Mouse (Mus musculus) small intestine, adult 2 months (tissue): ENCODE measurements at regions not wholly inside any gene's neighbourhood (a gene's known extent, or its start where the extent isn't known, plus 50 kb on each side); places are given as distances from the start of the nearest gene placed in this dataset.

Experiments
- H3K27ac ChIP-seq: fragments of 200-500 bp; 2 replicates; pipeline ENCODE4 v1.5.1; 2012; ENCODE audit warnings: low read depth, low read length, control low read depth, inconsistent platforms; ENCODE audit not compliant: insufficient read depth
- H3K27me3 ChIP-seq: fragments of 200-500 bp; 2 replicates; pipeline ENCODE4 v1.6.1; 2012; ENCODE audit warnings: mild to moderate bottlenecking, moderate library complexity, low read length, inconsistent platforms; ENCODE audit not compliant: control insufficient read depth, insufficient read depth
- H3K36me3 ChIP-seq: fragments of 200-500 bp; 2 replicates; pipeline ENCODE4 v1.6.1; 2012; ENCODE audit warnings: mild to moderate bottlenecking, low read length, control low read depth, inconsistent platforms; ENCODE audit not compliant: control insufficient read depth, insufficient read depth
- H3K4me1 ChIP-seq: fragments of 200-500 bp; 2 replicates; pipeline ENCODE4 v1.6.1; 2012; ENCODE audit warnings: low read length, inconsistent platforms, mixed read lengths; ENCODE audit not compliant: control insufficient read depth, insufficient read depth, insufficient read length
- H3K4me3 ChIP-seq: fragments of 200-500 bp; 2 replicates; pipeline ENCODE4 v1.5.1; 2012; ENCODE audit warnings: low read depth, mild to moderate bottlenecking, control low read depth, inconsistent platforms, low read length, moderate library complexity
- CTCF ChIP-seq: fragments of 200-500 bp; IDR thresholded peaks from 2 replicates; pipeline ENCODE4 v1.5.1; 2012; ENCODE audit warnings: low read depth, mild to moderate bottlenecking, control low read depth, inconsistent platforms, low read length, moderate library complexity, mixed read lengths; ENCODE audit not compliant: insufficient replicate concordance, insufficient read length; ENCODE audit errors: extremely low read depth
- POLR2A ChIP-seq: fragments of 200-500 bp; IDR thresholded peaks from 2 replicates; pipeline ENCODE4 v1.6.1; 2012; ENCODE audit warnings: low read depth, mild to moderate bottlenecking, control low read depth, inconsistent platforms, low read length, moderate library complexity
- WGBS: fragments of 180-500 bp; shearing (Covaris S2); methylation state at CpG from one replicate; pipeline ENCODE4 v1.1.7; 2018; 5-methylcytosine and 5-hydroxymethylcytosine counted together

GRCm38 (mm10) chr7:68656354-68656753 lies 92.7 kb downstream of the Arrdc4 start:
- H3K4me1 ChIP-seq, result no peaks in the 10 kb centered on the region
- no peaks in the 10 kb centered on the region for H3K36me3 ChIP-seq
- no peaks in the 10 kb centered on the region for H3K27me3 ChIP-seq
- H3K4me3 ChIP-seq, result no peak overlapping the region
- TF ChIP-seq POLR2A, result no peak
- TF ChIP-seq CTCF, result no peak
- H3K27ac ChIP-seq, result no peak overlapping the region

GRCm38 (mm10) chr7:68653534-68653933 lies 95.5 kb downstream of the Arrdc4 start:
- H3K4me1 ChIP-seq, result no peaks in the 10 kb centered on the region
- H3K27me3 ChIP-seq, result no peaks in the 10 kb centered on the region
- no peak overlapping the region for H3K27ac ChIP-seq
- H3K4me3 ChIP-seq, result no peak overlapping the region
- WGBS, result 51% methylated on average over 1 of the region's 1 CpGs
- H3K36me3 ChIP-seq, result no peaks in the 10 kb centered on the region
- no peak for TF ChIP-seq POLR2A
- TF ChIP-seq CTCF, result no peak

- no peak overlapping the region for H3K4me3 ChIP-seq
- 56% methylated on average over 4 of the region's 4 CpGs for WGBS
- H3K27ac ChIP-seq, result no peak overlapping the region
- no peaks in the 10 kb centered on the region for H3K4me1 ChIP-seq
- H3K36me3 ChIP-seq, result no peaks in the 10 kb centered on the region
- no peak for TF ChIP-seq CTCF
- TF ChIP-seq POLR2A, result no peak
- H3K27me3 ChIP-seq, result no peaks in the 10 kb centered on the region
Measured at GRCm38 (mm10) chr7:68651418-68651817, 97.6 kb downstream of the Arrdc4 start.

DNA sequence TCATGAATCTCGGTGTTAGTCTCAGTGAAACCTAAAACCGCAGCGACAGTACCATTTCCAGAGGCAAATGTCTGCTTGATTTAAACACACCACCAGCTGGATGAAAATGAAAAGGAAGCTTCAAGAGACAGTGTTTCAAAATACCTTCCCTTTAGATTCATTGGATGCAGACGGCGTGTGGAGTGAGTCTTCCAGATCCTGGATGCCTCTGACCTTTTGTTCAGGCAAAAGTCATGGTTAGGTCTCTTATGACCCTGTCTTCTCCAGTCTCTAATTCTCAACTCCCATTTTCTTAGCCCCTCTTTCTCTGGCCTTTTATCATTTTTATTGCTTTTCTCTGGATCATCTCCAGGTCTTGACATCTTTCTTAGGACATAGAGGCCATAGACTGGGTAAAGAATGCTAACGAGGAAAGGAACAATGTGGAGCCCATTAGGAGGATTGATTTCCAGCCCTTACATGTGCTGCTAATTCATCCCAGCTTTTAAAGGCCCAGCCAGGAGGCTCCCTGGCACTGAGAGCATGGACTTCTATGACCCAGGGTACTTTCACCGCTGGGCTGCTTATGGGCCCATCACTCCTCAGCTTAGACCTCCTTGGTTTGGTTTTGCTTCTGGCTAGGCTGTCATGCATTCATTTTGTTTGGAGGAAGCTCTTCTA lies 111.4 kb downstream of the Arrdc4 start:
- Histone ChIP-seq H3K27me3 (no peaks in the 10 kb centered on the region), H3K4me3 (no peak overlapping the region), H3K4me1 (no peaks in the 10 kb centered on the region), H3K36me3 (no peaks in the 10 kb centered on the region), H3K27ac (no peak overlapping the region)
- TF ChIP-seq CTCF, result no peak
- WGBS, result 85% methylated on average over 7 of the region's 7 CpGs

- H3K4me1 ChIP-seq, result no peaks in the 10 kb centered on the region
- 62% methylated on average over 3 of the region's 3 CpGs for WGBS
- no peak overlapping the region for H3K4me3 ChIP-seq
- no peaks in the 10 kb centered on the region for H3K27me3 ChIP-seq
- TF ChIP-seq CTCF (no peak), POLR2A (no peak)
- no peak overlapping the region for H3K27ac ChIP-seq
- H3K36me3 ChIP-seq, result no peaks in the 10 kb centered on the region
Measured at GRCm38 (mm10) chr7:68621080-68621479, 128.0 kb downstream of the Arrdc4 start.

- TF ChIP-seq POLR2A (no peak), CTCF (no peak)
- Histone ChIP-seq H3K27ac (no peak overlapping the region), H3K27me3 (no peaks in the 10 kb centered on the region), H3K4me1 (no peaks in the 10 kb centered on the region), H3K36me3 (no peaks in the 10 kb centered on the region), H3K4me3 (no peak overlapping the region)
- WGBS, result 86% methylated on average over 4 of the region's 4 CpGs
Measured at GRCm38 (mm10) chr7:68610499-68610898, 138.5 kb downstream of the Arrdc4 start.

- H3K36me3 ChIP-seq, result no peaks in the 10 kb centered on the region
- no peak overlapping the region for H3K4me3 ChIP-seq
- H3K4me1 ChIP-seq, result no peaks in the 10 kb centered on the region
- TF ChIP-seq POLR2A, result no peak
- TF ChIP-seq CTCF, result no peak
- WGBS, result 75% methylated on average over 4 of the region's 4 CpGs
- H3K27ac ChIP-seq, result no peak overlapping the region
- no peaks in the 10 kb centered on the region for H3K27me3 ChIP-seq
Measured at GRCm38 (mm10) chr7:68607170-68607569, 141.9 kb downstream of the Arrdc4 start.

DNA sequence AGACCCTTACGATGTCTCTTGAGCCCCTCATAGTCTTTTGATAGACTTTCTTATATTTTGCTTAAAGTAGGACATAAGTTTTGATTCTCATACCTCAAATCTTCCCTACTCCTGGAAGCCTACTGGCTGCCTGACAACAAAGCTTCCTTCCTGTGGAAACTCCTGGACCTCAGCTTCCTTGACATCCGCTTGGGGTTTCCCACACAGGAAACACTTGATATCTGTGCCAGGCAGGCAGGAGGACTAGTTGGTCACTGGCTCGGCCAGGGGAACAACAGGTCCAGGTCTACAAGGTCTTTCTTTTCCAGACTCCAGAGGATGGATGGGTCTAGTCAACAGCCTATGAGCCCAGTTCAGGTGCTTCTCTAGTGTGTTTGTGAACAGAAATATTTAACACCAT lies 142.8 kb downstream of the Arrdc4 start:
- Histone ChIP-seq H3K4me1 (no peaks in the 10 kb centered on the region), H3K36me3 (no peaks in the 10 kb centered on the region), H3K27ac (no peak overlapping the region), H3K27me3 (no peaks in the 10 kb centered on the region), H3K4me3 (no peak overlapping the region)
- WGBS, result 73% methylated on average over 3 of the region's 3 CpGs
- TF ChIP-seq POLR2A (no peak), CTCF (no peak)
